Comparison of ENCODE assay signal across 9 mouse cellular contexts in the genomic region with DNA sequence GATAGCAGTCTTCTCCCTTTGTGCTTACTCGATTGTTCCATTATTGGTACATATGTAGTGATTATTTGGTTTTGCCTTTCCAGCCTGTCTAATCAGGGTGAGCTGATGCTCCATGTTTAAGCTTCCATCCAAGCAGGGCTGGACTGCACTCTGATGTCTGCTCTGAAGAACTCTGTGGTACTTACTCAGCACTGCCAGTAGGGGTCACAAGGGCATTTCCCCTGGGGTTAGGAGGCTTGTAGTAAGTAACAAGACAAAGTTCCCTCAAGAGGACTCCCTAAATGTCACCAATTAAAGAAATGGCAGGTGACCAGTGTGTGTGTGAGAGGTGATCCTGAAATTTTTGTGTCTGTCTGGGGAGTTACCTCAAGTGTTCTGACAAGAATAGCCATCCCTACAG.
DNase-seq lines count a peak whose midpoint lies in the region; ATAC-seq and TF ChIP-seq lines count a peak whose summit lies in the region.
"Had no signal": no experiment of that assay in that cellular context is flagged by ENCODE, and none has a peak within 500 bp of the region (broad histone marks: within the 10 kb centered on the region; RNA-seq: fewer than 3 reads in every experiment).

No protein-coding gene starts in this region.

- no peak overlapping the region for H3K9ac ChIP-seq in intestine, postnatal 0 days (ENCODE audit: low read depth, low read length)
- H3K9ac ChIP-seq in intestine, embryonic 16.5 days (ENCODE audit: low read depth, low read length), result no peak overlapping the region
- H3K9ac ChIP-seq in intestine, embryonic 15.5 days, result no peak overlapping the region
- H3K9ac ChIP-seq in forebrain, embryonic 11.5 days (ENCODE audit: low read length), result no peak overlapping the region
- H3K9ac ChIP-seq: liver, embryonic 15.5 days had no signal

- H3K27me3 ChIP-seq in intestine, postnatal 0 days (replicated peaks; ENCODE audit: control insufficient read depth, insufficient read depth, low read length), result no peaks in the 10 kb centered on the region
- no peaks in the 10 kb centered on the region for H3K27me3 ChIP-seq in intestine, embryonic 16.5 days (replicated peaks; ENCODE audit: control insufficient read depth, insufficient read depth, low read length)
- H3K27me3 ChIP-seq in E14TG2a.4 (ENCODE audit: insufficient read depth, low read length), result no peaks in the 10 kb centered on the region
- H3K27me3 ChIP-seq in intestine, embryonic 15.5 days (replicated peaks), result no peaks in the 10 kb centered on the region
- no peaks in the 10 kb centered on the region for H3K27me3 ChIP-seq in forebrain, embryonic 11.5 days (ENCODE audit: control insufficient read depth, insufficient read depth, low read length)
- H3K27me3 ChIP-seq: liver, embryonic 15.5 days had no signal

- H3K36me3 ChIP-seq in intestine, postnatal 0 days (ENCODE audit: control insufficient read depth, insufficient read depth), result no peaks in the 10 kb centered on the region
- H3K36me3 ChIP-seq in intestine, embryonic 16.5 days (ENCODE audit: control insufficient read depth, insufficient read depth, low read length), result no peaks in the 10 kb centered on the region
- no peaks in the 10 kb centered on the region for H3K36me3 ChIP-seq in E14TG2a.4 (ENCODE audit: insufficient read depth, low read length)
- H3K36me3 ChIP-seq in intestine, embryonic 15.5 days, result no peaks in the 10 kb centered on the region
- H3K36me3 ChIP-seq in forebrain, embryonic 11.5 days (ENCODE audit: control insufficient read depth, insufficient read depth, low read length), result no peaks in the 10 kb centered on the region
- H3K36me3 ChIP-seq: liver, embryonic 15.5 days had no signal

- H3K4me3 ChIP-seq in intestine, postnatal 0 days (ENCODE audit: low read depth, low read length), result no peak overlapping the region
- no peak overlapping the region for H3K4me3 ChIP-seq in intestine, embryonic 16.5 days (ENCODE audit: low read length)
- H3K4me3 ChIP-seq in E14TG2a.4 (replicated peaks; ENCODE audit: low read length), result no peak overlapping the region
- H3K4me3 ChIP-seq in intestine, embryonic 15.5 days (replicated peaks), result no peak overlapping the region
- no peak overlapping the region for H3K4me3 ChIP-seq in forebrain, embryonic 11.5 days (ENCODE audit: low read depth, low read length)
- H3K4me3 ChIP-seq: liver, embryonic 15.5 days had no signal

- ATAC-seq in intestine, postnatal 0 days, result no peak
- ATAC-seq in intestine, embryonic 16.5 days, result no peak
- peak; percentile 87 for ATAC-seq in common myeloid progenitor, adult 5-6 weeks (replicated peaks; ENCODE audit: low read depth, poor library complexity, severe bottlenecking)
- ATAC-seq in intestine, embryonic 15.5 days, result no peak
- ATAC-seq in forebrain, embryonic 11.5 days (replicated peaks; ENCODE audit: low FRiP score), result no peak; the same call in 1 of the 2 replicates

- no peak overlapping the region for H3K27ac ChIP-seq in intestine, postnatal 0 days (ENCODE audit: low read depth, low read length)
- H3K27ac ChIP-seq in intestine, embryonic 16.5 days (ENCODE audit: low read length), result no peak overlapping the region
- H3K27ac ChIP-seq in intestine, embryonic 15.5 days, result no peak overlapping the region
- no peak overlapping the region for H3K27ac ChIP-seq in forebrain, embryonic 11.5 days (ENCODE audit: low read depth, low read length)
- H3K27ac ChIP-seq: liver, embryonic 15.5 days had no signal

- no peak overlapping the region for H3K4me2 ChIP-seq in intestine, postnatal 0 days (replicated peaks; ENCODE audit: low read depth)
- no peak overlapping the region for H3K4me2 ChIP-seq in intestine, embryonic 16.5 days (ENCODE audit: low read depth, low read length)
- no peak overlapping the region for H3K4me2 ChIP-seq in intestine, embryonic 15.5 days (replicated peaks)
- no peak overlapping the region for H3K4me2 ChIP-seq in forebrain, embryonic 11.5 days (ENCODE audit: low read depth, low read length, severe bottlenecking)
- H3K4me2 ChIP-seq: liver, embryonic 15.5 days had no signal

- TF ChIP-seq CTCF in intestine, postnatal 0 days (IDR thresholded peaks at IDR 0.05; ENCODE audit: low read depth), result peak; percentile 71
- TF ChIP-seq CTCF in E14TG2a.4 (conservative IDR thresholded peaks at IDR 0.05; ENCODE audit: low read length), result peak; percentile 39

- peak; percentile 11 for DNase-seq in lung, postnatal 14 days
- no peak for DNase-seq in urinary bladder, postnatal 25 days (ENCODE audit: low spot score)
- DNase-seq in forebrain, embryonic 11.5 days (ENCODE audit: low spot score), result no peak

- H3K4me1 ChIP-seq in intestine, postnatal 0 days (replicated peaks; ENCODE audit: control insufficient read depth, insufficient read depth, low read length), result no peaks in the 10 kb centered on the region
- no peaks in the 10 kb centered on the region for H3K4me1 ChIP-seq in intestine, embryonic 16.5 days (ENCODE audit: control insufficient read depth, insufficient read depth, low read length)
- H3K4me1 ChIP-seq in E14TG2a.4 (replicated peaks; ENCODE audit: low read depth, low read length), result no peaks in the 10 kb centered on the region
- H3K4me1 ChIP-seq in intestine, embryonic 15.5 days (replicated peaks), result no peaks in the 10 kb centered on the region
- H3K4me1 ChIP-seq in forebrain, embryonic 11.5 days (replicated peaks; ENCODE audit: control insufficient read depth, insufficient read depth, low read length), result no peaks in the 10 kb centered on the region
- H3K4me1 ChIP-seq: liver, embryonic 15.5 days had no signal

- 70% methylated on average over 1 of the region's 1 CpGs for WGBS in intestine, postnatal 0 days
- 70% methylated on average over 1 of the region's 1 CpGs for WGBS in intestine, embryonic 16.5 days
- WGBS in intestine, embryonic 15.5 days, result 68% methylated on average over 1 of the region's 1 CpGs
- WGBS in forebrain, embryonic 11.5 days, result 71% methylated on average over 1 of the region's 1 CpGs

- H3K9me3 ChIP-seq in intestine, postnatal 0 days (ENCODE audit: control insufficient read depth), result no peaks in the 10 kb centered on the region
- no peaks in the 10 kb centered on the region for H3K9me3 ChIP-seq in intestine, embryonic 16.5 days (ENCODE audit: control insufficient read depth, low read length)
- no peaks in the 10 kb centered on the region for H3K9me3 ChIP-seq in E14TG2a.4 (ENCODE audit: low read length)
- H3K9me3 ChIP-seq in intestine, embryonic 15.5 days, result no peaks in the 10 kb centered on the region; the same call in 1 of the 2 replicates
- no peaks in the 10 kb centered on the region for H3K9me3 ChIP-seq in forebrain, embryonic 11.5 days (ENCODE audit: control insufficient read depth, low read length)
- H3K9me3 ChIP-seq: liver, embryonic 15.5 days had no signal
